Mouse (Mus musculus) thymus, postnatal 4 days (tissue): Measurements from ENCODE around the gene Kcnmb1.

Source experiments
- DNase-seq: peaks from one replicate; pipeline ENCODE4 v3.0.0; 2021

Gene Kcnmb1

GRCm38 (mm10) chr11:34002593-34002965, 39.8 kb downstream of the Kcnmb1 start:
- no peak for DNase-seq

GRCm38 (mm10) chr11:34007616-34008015, 44.8 kb downstream of the Kcnmb1 start:
- DNase-seq = no peak

- peak; percentile 67 for DNase-seq
Measured at GRCm38 (mm10) chr11:34008214-34008613, 45.4 kb downstream of the Kcnmb1 start.

GRCm38 (mm10) chr11:34008702-34009101, 45.9 kb downstream of the Kcnmb1 start:
- peak; percentile 83 for DNase-seq

DNA sequence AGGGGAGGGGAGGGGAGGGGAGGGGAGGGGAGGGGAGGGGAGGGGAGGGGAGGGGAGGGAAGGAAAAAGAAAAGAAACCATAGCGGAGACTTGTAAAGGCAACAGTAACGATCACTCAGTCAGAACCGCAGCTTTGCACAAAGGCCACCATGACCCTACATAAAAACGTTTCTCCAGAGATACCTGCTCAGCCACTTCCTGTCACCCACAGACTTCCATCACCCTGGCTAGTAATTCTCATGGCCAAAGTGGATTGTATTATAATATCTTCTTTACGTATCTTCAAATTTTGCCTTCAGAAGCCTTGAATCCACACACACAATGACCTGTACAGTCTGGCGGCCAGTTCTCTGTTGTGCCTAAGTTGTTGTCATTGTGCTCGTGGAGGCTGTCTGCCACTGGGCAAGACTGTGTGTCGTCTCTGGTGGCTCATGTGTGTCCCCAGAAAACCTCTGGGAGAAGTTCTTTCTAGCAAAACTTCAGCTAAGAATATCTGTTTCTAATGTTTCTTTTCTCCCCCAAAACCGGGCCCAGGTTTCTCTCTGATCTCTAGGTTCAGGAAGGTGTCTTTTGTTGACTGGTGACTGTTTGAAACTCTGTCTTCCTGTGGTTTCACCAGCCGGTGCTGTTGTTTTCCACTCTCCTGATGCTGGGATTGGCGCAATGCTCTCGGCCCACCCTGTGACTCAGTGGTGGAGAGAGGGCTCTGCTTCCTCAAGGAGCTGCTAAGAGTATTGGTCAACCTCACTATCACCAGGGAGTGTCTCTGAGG, 46.7 kb downstream of the Kcnmb1 start:
- DNase-seq = peak; percentile 49

GRCm38 (mm10) chr11:34010133-34010858, 47.5 kb downstream of the Kcnmb1 start:
- peak; percentile 44 for DNase-seq

GRCm38 (mm10) chr11:34010859-34011172, 48.0 kb downstream of the Kcnmb1 start:
- DNase-seq = no peak

GRCm38 (mm10) chr11:34012007-34012652, 49.3 kb downstream of the Kcnmb1 start:
- DNase-seq = no peak
